Mouse (Mus musculus) heart, adult 2 months (tissue): ENCODE measurements at regions not wholly inside any gene's neighbourhood (a gene's known extent, or its start where the extent isn't known, plus 50 kb on each side); places are given as distances from the start of the nearest gene placed in this dataset.

Experiments
- CTCF ChIP-seq: fragments of 200-600 bp; IDR thresholded peaks from 2 replicates; pipeline ENCODE4 v1.8.1; 2022; ENCODE audit warnings: antibody characterized with exemption, mild to moderate bottlenecking, moderate library complexity
- EP300 ChIP-seq: fragments of 200-500 bp; IDR thresholded peaks from 2 replicates; pipeline ENCODE4 v1.6.1; 2011; ENCODE audit warnings: low read depth, low read length, control low read depth; ENCODE audit not compliant: insufficient read depth
- POLR2A ChIP-seq: fragments of 200-500 bp; IDR thresholded peaks from 2 replicates; pipeline ENCODE4 v1.6.1; 2011; ENCODE audit warnings: mild to moderate bottlenecking, low read depth, low read length, control low read depth; ENCODE audit not compliant: insufficient read depth

GRCm38 (mm10) chr10:98373314-98373713 lies 540.9 kb upstream of the Atp2b1 start:
- no peak for TF ChIP-seq POLR2A
- TF ChIP-seq CTCF: no peak
- no peak for TF ChIP-seq EP300
